Mouse (Mus musculus): Measurements from ENCODE around the gene Axin2.

Axin2 gene

GRCm38 (mm10) chr11:108980530-108980929, 60.4 kb downstream of the Axin2 start:
- peak; percentile 53 for DNase-seq

GRCm38 (mm10) chr11:108981012-108981411, 60.9 kb downstream of the Axin2 start:
- DNase-seq: no peak

GRCm38 (mm10) chr11:108983409-108984064, 63.4 kb downstream of the Axin2 start:
- no peak for DNase-seq

- DNase-seq: no peak
These were observed 64.7 kb downstream of the Axin2 start for GRCm38 (mm10) chr11:108984711-108985419.

GRCm38 (mm10) chr11:108985836-108986235, 65.7 kb downstream of the Axin2 start:
- no peak for DNase-seq

GRCm38 (mm10) chr11:108987226-108987625, 67.1 kb downstream of the Axin2 start:
- DNase-seq: no peak

- no peak for DNase-seq
These were observed 67.6 kb downstream of the Axin2 start for GRCm38 (mm10) chr11:108987705-108988104.

- no peak for DNase-seq
These were observed 68.1 kb downstream of the Axin2 start for GRCm38 (mm10) chr11:108988258-108988657.

GRCm38 (mm10) chr11:108989940-108990339, 69.8 kb downstream of the Axin2 start:
- DNase-seq: no peak

- DNase-seq: no peak
These were observed 73.3 kb downstream of the Axin2 start for GRCm38 (mm10) chr11:108993414-108993813.

GRCm38 (mm10) chr11:108995196-108995989, 75.2 kb downstream of the Axin2 start:
- DNase-seq: no peak

GRCm38 (mm10) chr11:108995990-108996533, 75.9 kb downstream of the Axin2 start:
- DNase-seq: no peak

- DNase-seq: no peak
These were observed 77.7 kb downstream of the Axin2 start for GRCm38 (mm10) chr11:108997816-108998215.
